ENCODE assay signal across 15 mouse cellular contexts in the genomic region with DNA sequence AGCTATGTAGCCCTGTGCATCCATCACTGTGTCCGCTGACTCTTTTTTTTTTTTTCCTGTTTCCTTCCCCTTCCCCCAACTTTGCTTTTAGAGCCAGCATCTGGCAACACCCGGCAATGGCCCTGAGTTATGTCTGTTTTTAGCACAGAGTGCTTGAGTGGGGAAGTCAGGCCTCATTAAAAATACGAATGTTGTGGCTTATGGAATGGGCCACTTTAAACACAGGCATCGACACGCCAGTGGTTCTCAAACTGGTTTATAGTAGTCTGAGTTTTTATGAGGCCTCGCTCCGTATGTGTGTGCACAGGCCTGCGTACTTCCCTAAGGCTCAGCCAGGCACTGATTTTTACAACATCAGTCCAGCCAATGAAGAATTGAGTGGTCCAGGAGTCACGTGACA. TPM values are rescaled to one million over a fixed set of nuclear protein-coding genes. Genes with fewer than 3 reads are reported as not detected.
DNase-seq lines count a peak whose midpoint lies in the region; ATAC-seq and TF ChIP-seq lines count a peak whose summit lies in the region.
"Had no signal": no experiment of that assay in that cellular context is flagged by ENCODE, and none has a peak within 500 bp of the region (broad histone marks: within the 10 kb centered on the region; RNA-seq: fewer than 3 reads in every experiment).

No protein-coding gene starts in this region.

- H3K79me2 ChIP-seq in liver, adult 2 months (ENCODE audit: control insufficient read depth, insufficient read depth, low read length) = no peaks in the 10 kb centered on the region

- no peaks in the 10 kb centered on the region for H3K27me3 ChIP-seq in liver, adult 2 months (ENCODE audit: control insufficient read depth, insufficient read depth, low read length)
- H3K27me3 ChIP-seq in liver, embryonic 12.5 days (replicated peaks) = no peaks in the 10 kb centered on the region
- no peaks in the 10 kb centered on the region for H3K27me3 ChIP-seq in neural tube, embryonic 15.5 days (replicated peaks)
- no peaks in the 10 kb centered on the region for H3K27me3 ChIP-seq in midbrain, embryonic 11.5 days (ENCODE audit: control insufficient read depth, insufficient read depth, low read length)
- H3K27me3 ChIP-seq: embryonic facial prominence, embryonic 12.5 days; forebrain, embryonic 15.5 days; hindbrain, embryonic 15.5 days; neural tube, embryonic 12.5 days had no signal

- no peak overlapping the region for H3K27ac ChIP-seq in liver, adult 2 months (replicated peaks; ENCODE audit: insufficient read depth, low read depth, low read length)
- H3K27ac ChIP-seq in liver, embryonic 12.5 days = no peak overlapping the region
- H3K27ac ChIP-seq in neural tube, embryonic 15.5 days (replicated peaks) = peak overlapping the region; percentile 58
- no peak overlapping the region for H3K27ac ChIP-seq in midbrain, embryonic 11.5 days (ENCODE audit: low read depth, low read length)
- H3K27ac ChIP-seq in left cerebral cortex, adult 2 months = no peak overlapping the region
- H3K27ac ChIP-seq: embryonic facial prominence, embryonic 12.5 days; forebrain, embryonic 15.5 days; hindbrain, embryonic 15.5 days; neural tube, embryonic 12.5 days had no signal

- no peak for ATAC-seq in liver, embryonic 12.5 days
- 0 out of 2 replicates have a peak, but pooled peaks have one; percentile 45 for ATAC-seq in neural tube, embryonic 15.5 days (ENCODE audit: low FRiP score)
- ATAC-seq in midbrain, embryonic 11.5 days (ENCODE audit: low FRiP score) = no peak
- ATAC-seq: forebrain, embryonic 15.5 days had no signal

- H3K4me1 ChIP-seq in liver, adult 2 months (ENCODE audit: control insufficient read depth, insufficient read depth, low read length) = no peaks in the 10 kb centered on the region
- no peaks in the 10 kb centered on the region for H3K4me1 ChIP-seq in liver, embryonic 12.5 days
- H3K4me1 ChIP-seq in neural tube, embryonic 15.5 days = peaks cover 28% of the 10 kb centered on the region
- no peaks in the 10 kb centered on the region for H3K4me1 ChIP-seq in midbrain, embryonic 11.5 days (ENCODE audit: control insufficient read depth, insufficient read depth, low read length)
- H3K4me1 ChIP-seq: embryonic facial prominence, embryonic 12.5 days; neural tube, embryonic 12.5 days had no signal

- peak; percentile 7 to 32 for DNase-seq in heart, adult 18-20 months
- no peak for DNase-seq in heart, postnatal 25 days (ENCODE audit: low spot score)
- DNase-seq in liver, adult 2 months (ENCODE audit: extremely low read depth, low read depth, low spot score) = peak; percentile 24
- DNase-seq in kidney, postnatal 10 days = peak; percentile 22
- DNase-seq in midbrain, embryonic 11.5 days (ENCODE audit: low spot score, missing footprints) = no peak
- no peak for DNase-seq in left cerebral cortex, adult 2 months (ENCODE audit: extremely low spot score in 1 of 2, low spot score in 2 of 2)
- DNase-seq: cerebellum, adult 11-12 months; right cerebral cortex, postnatal 14 days had no signal

- 81% methylated on average over 9 of the region's 9 CpGs for WGBS in liver, adult 2 months
- WGBS in liver, embryonic 12.5 days (ENCODE audit: insufficient replicate concordance) = 58% methylated on average over 9 of the region's 9 CpGs
- 45% methylated on average over 9 of the region's 9 CpGs for WGBS in neural tube, embryonic 15.5 days
- WGBS in midbrain, embryonic 11.5 days = 88% methylated on average over 9 of the region's 9 CpGs

- TF ChIP-seq POLR2A in liver, adult 2 months (IDR thresholded peaks at IDR 0.05; ENCODE audit: extremely low read depth, insufficient read depth, low read length) = no peak

- H3K9ac ChIP-seq in liver, adult 2 months (ENCODE audit: low read depth, low read length) = no peak overlapping the region
- no peak overlapping the region for H3K9ac ChIP-seq in liver, embryonic 12.5 days
- H3K9ac ChIP-seq in neural tube, embryonic 15.5 days (replicated peaks) = no peak overlapping the region
- no peak overlapping the region for H3K9ac ChIP-seq in midbrain, embryonic 11.5 days (ENCODE audit: low read length)
- H3K9ac ChIP-seq: embryonic facial prominence, embryonic 12.5 days; forebrain, embryonic 15.5 days; hindbrain, embryonic 15.5 days; neural tube, embryonic 12.5 days had no signal

- H3K9me3 ChIP-seq in liver, embryonic 12.5 days (replicated peaks) = no peaks in the 10 kb centered on the region
- no peaks in the 10 kb centered on the region; the same call in 1 of the 2 replicates for H3K9me3 ChIP-seq in neural tube, embryonic 15.5 days (replicated peaks)
- H3K9me3 ChIP-seq in midbrain, embryonic 11.5 days (ENCODE audit: control insufficient read depth, low read length) = no peaks in the 10 kb centered on the region
- H3K9me3 ChIP-seq: embryonic facial prominence, embryonic 12.5 days; forebrain, embryonic 15.5 days; hindbrain, embryonic 15.5 days; neural tube, embryonic 12.5 days had no signal

- intact Hi-C loops in heart, postnatal 25 days (cut with DNase I) = no loop called here
- intact Hi-C loops in left cerebral cortex, adult 2 months (cut with DNase I) = no loop called here

- no peak for TF ChIP-seq CTCF in liver, adult 2 months (IDR thresholded peaks at IDR 0.05; ENCODE audit: low read depth, low read length)
- no peak for TF ChIP-seq CTCF in left cerebral cortex, adult 2 months (IDR thresholded peaks at IDR 0.05)

- no peak overlapping the region for H3K4me2 ChIP-seq in liver, embryonic 12.5 days
- H3K4me2 ChIP-seq in neural tube, embryonic 15.5 days = peak overlapping the region; percentile 19; the same call in 1 of the 2 replicates
- no peak overlapping the region for H3K4me2 ChIP-seq in midbrain, embryonic 11.5 days
- H3K4me2 ChIP-seq: embryonic facial prominence, embryonic 12.5 days; forebrain, embryonic 15.5 days; hindbrain, embryonic 15.5 days; neural tube, embryonic 12.5 days had no signal

- H3K4me3 ChIP-seq in liver, adult 2 months (ENCODE audit: insufficient read depth, low read depth, low read length) = no peak overlapping the region
- H3K4me3 ChIP-seq in liver, embryonic 12.5 days = no peak overlapping the region
- H3K4me3 ChIP-seq in neural tube, embryonic 15.5 days (replicated peaks) = no peak overlapping the region
- no peak overlapping the region for H3K4me3 ChIP-seq in midbrain, embryonic 11.5 days (ENCODE audit: low read depth, low read length)
- no peak overlapping the region for H3K4me3 ChIP-seq in left cerebral cortex, adult 2 months
- H3K4me3 ChIP-seq: embryonic facial prominence, embryonic 12.5 days; forebrain, embryonic 15.5 days; hindbrain, embryonic 15.5 days; neural tube, embryonic 12.5 days had no signal

- H3K36me3 ChIP-seq in liver, adult 2 months (ENCODE audit: control insufficient read depth, insufficient read depth, low read length) = no peaks in the 10 kb centered on the region
- no peaks in the 10 kb centered on the region for H3K36me3 ChIP-seq in liver, embryonic 12.5 days
- no peaks in the 10 kb centered on the region for H3K36me3 ChIP-seq in neural tube, embryonic 15.5 days
- H3K36me3 ChIP-seq in midbrain, embryonic 11.5 days (ENCODE audit: control insufficient read depth, insufficient read depth, low read length) = no peaks in the 10 kb centered on the region
- H3K36me3 ChIP-seq: embryonic facial prominence, embryonic 12.5 days; forebrain, embryonic 15.5 days; hindbrain, embryonic 15.5 days; neural tube, embryonic 12.5 days had no signal

RNA-seq across cellular contexts. Expression of gene Card11, which starts 13.1 kb away (rescaled TPM):
- 1 to 10 TPM in 1 of 2 experiments, under 1 TPM in 1; 0.30 to 1.7 TPM for total RNA-seq in heart, adult 18-20 months (2021)
- total RNA-seq in heart, postnatal 25 days (2021) = under 1 TPM; 0.31 to 0.36 TPM
- 0.09 and 0.34 TPM in 2 replicates for total RNA-seq in liver, adult 2 months (2014; rRNA removed)
- polyA plus RNA-seq in liver, adult 2 months (2012; rRNA removed) = 0.27 and 0.71 TPM in 2 replicates
- polyA plus RNA-seq in liver, embryonic 12.5 days (2016; fragmentation: Nextera tagmentation; extraction: Ambion mirVana) = 0.10 and 0.33 TPM in 2 replicates
- polyA plus RNA-seq in neural tube, embryonic 15.5 days (2015; fragmentation: Nextera tagmentation; extraction: Ambion mirVana) = 0.26 and 0.84 TPM in 2 replicates
- 0.22 TPM in 1 of 2 replicates, not detected in the other for polyA plus RNA-seq in midbrain, embryonic 11.5 days (2014; fragmentation: Nextera tagmentation; extraction: Ambion mirVana)
- total RNA-seq in left cerebral cortex, adult 2 months (2021) = under 1 TPM; 0.18 to 0.33 TPM
- total RNA-seq: MEL had no signal

Comparison
In these comparisons a context has a peak if more than half of its experiments do, and no peak if none do; other contexts are left out.
1. DNase-seq: peak in heart, adult 18-20 months (2 of 2), liver, adult 2 months (single experiment) and kidney, postnatal 10 days (single experiment); none in heart, postnatal 25 days (single experiment), midbrain, embryonic 11.5 days (single experiment) and left cerebral cortex, adult 2 months (0 of 2).